Mouse (Mus musculus): ENCODE measurements around the gene Nxf2.

DNA sequence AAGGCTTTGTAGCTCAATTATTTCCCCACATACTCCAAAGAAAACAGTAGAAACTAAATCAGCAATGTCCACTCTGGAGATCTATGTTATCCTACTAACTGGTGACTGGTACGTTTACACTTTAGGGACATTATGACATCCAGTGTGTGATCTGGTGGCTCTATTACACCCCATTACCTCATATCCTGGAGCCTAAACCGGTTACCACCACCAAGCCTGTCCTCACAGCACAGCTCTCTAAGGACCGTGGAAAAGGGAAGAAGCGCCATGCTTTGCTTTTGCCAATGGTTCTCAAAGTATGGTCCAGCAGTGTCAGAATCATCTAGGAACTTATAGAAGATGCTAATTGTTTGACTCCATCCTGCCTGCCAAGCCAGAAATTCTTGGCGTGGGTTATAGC, 34.6 kb downstream of the Nxf2 start:
- TF ChIP-seq EP300 (IDR thresholded peaks at IDR 0.05; ENCODE audit: low read length) (no peak), PAX5 (IDR thresholded peaks at IDR 0.05; ENCODE audit: low read length) (no peak)
